Mouse (Mus musculus): ENCODE data around the gene Fdx1l.

Fdx1l gene

DNA sequence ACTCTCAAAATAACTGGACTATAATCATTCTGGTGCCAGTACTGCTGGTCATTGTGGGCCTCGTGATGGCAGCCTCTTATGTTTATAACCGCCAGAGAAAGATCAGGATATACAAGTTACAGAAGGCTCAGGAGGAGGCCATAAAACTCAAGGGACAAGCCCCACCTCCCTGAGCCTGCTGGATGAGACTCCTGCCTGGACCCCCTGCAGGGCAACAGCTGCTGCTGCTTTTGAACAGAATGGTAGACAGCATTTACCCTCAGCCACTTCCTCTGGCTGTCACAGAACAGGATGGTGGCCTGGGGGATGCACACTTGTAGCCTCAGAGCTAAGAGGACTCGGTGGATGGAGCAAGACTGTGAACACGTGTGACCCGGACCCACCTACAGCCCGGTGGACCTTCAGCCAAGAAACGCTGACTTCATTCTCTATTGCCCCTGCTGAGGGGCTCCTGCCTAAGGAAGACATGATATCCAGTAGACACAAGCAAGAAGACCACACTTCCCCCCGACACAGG is 45.6 kb downstream of the Fdx1l start:
- no peak for DNase-seq

DNA sequence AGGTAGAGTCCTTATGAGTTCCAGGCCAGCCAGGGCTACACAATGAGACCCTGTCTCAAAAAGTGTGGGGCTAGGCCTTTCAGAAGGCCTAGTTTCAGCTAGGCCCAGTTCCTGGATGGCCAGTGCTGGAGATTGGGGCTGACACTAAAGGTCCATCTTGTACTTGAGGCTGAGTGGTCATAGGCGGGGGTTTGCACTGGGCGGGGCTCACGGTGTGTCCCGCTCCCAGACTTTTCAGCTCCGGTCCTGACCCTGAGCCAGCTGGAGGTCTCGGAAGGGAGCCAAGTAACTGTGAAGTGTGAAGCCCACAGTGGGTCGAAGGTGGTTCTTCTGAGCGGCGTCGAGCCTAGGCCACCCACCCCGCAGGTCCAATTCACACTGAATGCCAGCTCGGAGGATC is 46.6 kb downstream of the Fdx1l start:
- peak in 1 of 2 experiments; percentile 44 for DNase-seq

DNA sequence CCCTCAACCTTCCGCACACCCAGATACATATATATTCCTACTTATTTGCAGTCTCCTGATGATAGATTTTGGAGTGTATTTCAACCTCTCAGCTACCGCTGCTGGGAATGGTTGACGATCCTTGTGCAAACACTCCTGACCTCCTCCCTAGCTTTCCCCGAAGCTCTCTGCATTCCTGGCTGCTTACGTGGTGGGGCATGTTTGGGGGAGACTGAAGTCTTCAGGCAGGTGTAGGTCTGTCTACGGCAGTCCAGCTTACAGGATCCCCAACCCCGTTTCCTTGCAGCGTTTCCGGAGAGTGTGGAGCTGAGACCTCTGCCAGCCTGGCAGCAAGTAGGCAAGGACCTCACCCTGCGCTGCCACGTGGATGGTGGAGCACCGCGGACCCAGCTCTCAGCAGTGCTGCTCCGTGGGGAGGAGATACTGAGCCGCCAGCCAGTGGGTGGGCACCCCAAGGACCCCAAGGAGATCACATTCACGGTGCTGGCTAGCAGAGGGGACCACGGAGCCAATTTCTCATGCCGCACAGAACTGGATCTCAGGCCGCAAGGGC is 48.1 kb downstream of the Fdx1l start:
- peak; percentile 74 to 85 for DNase-seq

- no peak for DNase-seq
Measured at GRCm38 (mm10) chr9:21022726-21023125, 50.7 kb downstream of the Fdx1l start.

- DNase-seq: peak in 1 of 2 experiments; percentile 71
Measured at GRCm38 (mm10) chr9:21022288-21022687, 51.1 kb downstream of the Fdx1l start.

GRCm38 (mm10) chr9:21021363-21021762 is 52.1 kb downstream of the Fdx1l start:
- no peak for DNase-seq

GRCm38 (mm10) chr9:21018600-21018999 is 54.8 kb downstream of the Fdx1l start:
- peak in 1 of 2 experiments; percentile 42 for DNase-seq
